Mouse (Mus musculus): ENCODE data around the gene Ccdc122. TPM values are rescaled to one million over a fixed set of nuclear protein-coding genes. Genes with fewer than 3 reads are reported as not detected.

Ccdc122 gene
- polyA plus RNA-seq, 1 experiment from 2014 or later: 1.7 TPM

DNA sequence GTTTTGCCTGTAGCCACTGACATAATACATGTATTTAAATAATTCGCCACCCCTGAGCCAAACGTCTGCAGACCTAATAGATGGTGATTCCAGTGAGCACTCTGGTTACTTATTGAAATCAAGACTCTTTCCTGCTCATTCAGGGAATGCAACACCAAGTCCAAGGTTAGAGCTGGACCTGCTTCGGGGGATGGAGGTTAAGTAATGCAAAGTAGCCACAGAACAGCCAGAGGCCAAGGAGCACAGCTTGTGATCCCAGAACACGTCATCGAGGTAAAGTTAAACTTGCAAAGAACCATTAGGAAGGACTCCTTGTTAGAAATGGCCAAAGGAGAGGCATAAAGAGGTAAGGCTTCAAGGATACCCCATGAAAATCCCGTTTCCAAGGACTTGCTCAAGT, 114.0 kb downstream of the Ccdc122 start:
- whole genome bisulfite sequencing (ENCODE audit: insufficient replicate concordance): 64% methylated on average over 6 of the region's 6 CpGs
- no peak for ATAC-seq (ENCODE audit: low read depth)

DNA sequence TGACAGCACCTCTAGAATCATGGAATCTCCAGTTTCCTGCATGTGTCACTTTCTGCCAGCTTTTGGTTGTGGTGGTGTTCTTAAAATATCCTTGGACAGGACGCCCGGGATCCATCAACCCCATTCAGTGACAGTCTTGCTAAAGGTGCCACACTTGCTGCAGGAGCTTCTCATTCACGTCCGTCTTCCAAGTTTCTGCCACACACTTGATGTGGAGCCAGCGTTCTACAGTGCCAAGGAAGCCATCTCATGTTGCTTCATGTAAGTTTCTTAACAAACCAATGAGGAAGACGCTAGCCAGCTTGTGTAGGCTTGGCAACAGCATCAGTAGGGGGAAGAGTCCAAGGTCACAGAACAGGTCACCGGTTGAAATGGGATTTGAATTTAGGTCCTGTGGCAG, 114.9 kb downstream of the Ccdc122 start:
- Histone ChIP-seq H3K4me1 (ENCODE audit: control insufficient read depth, low read depth, low read length) (no peaks in the 10 kb centered on the region), H3K27me3 (ENCODE audit: control insufficient read depth, insufficient read depth, low read depth, low read length) (peaks cover 16% of the 10 kb centered on the region), H3K9me3 (replicated peaks; ENCODE audit: control insufficient read depth, low read length) (no peaks in the 10 kb centered on the region), H3K4me3 (ENCODE audit: low read depth, low read length) (no peak overlapping the region), H3K27ac (ENCODE audit: low read length) (no peak overlapping the region), H3K36me3 (ENCODE audit: control insufficient read depth, insufficient read depth) (no peaks in the 10 kb centered on the region), H3K9ac (ENCODE audit: low read depth, low read length) (no peak overlapping the region), H3K4me2 (ENCODE audit: low read depth, low read length) (no peak overlapping the region)
- 69% methylated on average over 7 of the region's 7 CpGs for WGBS (ENCODE audit: insufficient replicate concordance)
- ATAC-seq (ENCODE audit: low read depth): no peak

More for the DNA sequence above, 114.0 kb downstream of the Ccdc122 start:
- no peaks in the 10 kb centered on the region for H3K9me3 ChIP-seq (replicated peaks; ENCODE audit: control insufficient read depth, low read length)
- H3K36me3 ChIP-seq (ENCODE audit: control insufficient read depth, insufficient read depth): no peaks in the 10 kb centered on the region
- H3K27ac ChIP-seq (ENCODE audit: low read length): no peak overlapping the region
- no peaks in the 10 kb centered on the region for H3K4me1 ChIP-seq (ENCODE audit: control insufficient read depth, low read depth, low read length)
- H3K4me2 ChIP-seq (ENCODE audit: low read depth, low read length): no peak overlapping the region
- H3K9ac ChIP-seq (ENCODE audit: low read depth, low read length): no peak overlapping the region
- H3K27me3 ChIP-seq (ENCODE audit: control insufficient read depth, insufficient read depth, low read depth, low read length): peaks cover 7% of the 10 kb centered on the region
- no peak overlapping the region for H3K4me3 ChIP-seq (ENCODE audit: low read depth, low read length)

DNA sequence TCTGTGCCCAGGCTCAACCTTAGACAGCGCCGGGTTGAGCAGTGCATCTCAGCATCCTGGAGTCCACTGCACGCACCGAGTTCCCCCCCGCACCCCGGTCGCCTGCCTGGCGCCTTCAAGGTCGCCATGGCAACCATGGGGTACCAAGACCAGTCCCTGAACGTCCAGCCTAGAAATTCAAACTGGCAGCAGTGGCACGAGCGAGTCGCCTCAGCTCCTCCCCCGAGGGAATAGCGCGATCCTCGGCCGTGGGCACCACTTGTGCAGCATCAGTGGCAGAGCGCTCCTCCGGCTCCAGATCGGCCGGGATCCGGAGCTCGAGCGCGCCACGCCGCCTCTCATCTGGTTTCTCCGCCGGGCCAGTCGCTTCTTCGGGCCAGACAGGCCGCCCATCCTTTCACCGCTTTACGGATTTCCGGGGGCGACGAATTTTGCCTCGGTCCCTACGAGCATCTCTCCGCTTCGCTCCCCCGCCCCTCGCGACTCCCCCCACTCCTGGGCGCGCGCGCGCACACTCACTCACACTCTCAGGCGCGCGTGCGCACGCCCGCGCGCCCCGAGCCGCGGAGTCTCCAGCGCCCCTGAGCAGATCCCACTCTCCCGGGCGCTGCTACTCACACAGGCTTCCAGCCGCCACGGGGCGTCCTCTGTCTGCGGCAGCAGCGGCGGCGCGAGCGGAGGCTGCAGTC, 119.8 kb downstream of the Ccdc122 start, which contains the start of gene Enox1:
Gene Enox1 (plus strand): TSS at position 542 of the 689 bp plus-strand sequence.
- Histone ChIP-seq H3K36me3 (ENCODE audit: control insufficient read depth, insufficient read depth) (no peaks in the 10 kb centered on the region), H3K27me3 (ENCODE audit: control insufficient read depth, insufficient read depth, low read depth, low read length) (peaks cover 41% of the 10 kb centered on the region), H3K4me3 (ENCODE audit: low read depth, low read length) (peak within 1 kb of the TSS; percentile 52), H3K9ac (ENCODE audit: low read depth, low read length) (no peak within 1 kb of the TSS), H3K4me2 (ENCODE audit: low read depth, low read length) (peak within 1 kb of the TSS; percentile 61), H3K27ac (ENCODE audit: low read length) (no peak within 1 kb of the TSS), H3K4me1 (ENCODE audit: control insufficient read depth, low read depth, low read length) (no peaks in the 10 kb centered on the region; the same call in 1 of the 2 replicates), H3K9me3 (replicated peaks; ENCODE audit: control insufficient read depth, low read length) (no peaks in the 10 kb centered on the region)
- WGBS (ENCODE audit: insufficient replicate concordance): 1% methylated on average over 73 of the region's 73 CpGs
- ATAC-seq (ENCODE audit: low read depth): no peak

GRCm38 (mm10) chr14:77156911-77157504, 120.4 kb downstream of the Ccdc122 start:
- H3K27me3 ChIP-seq (ENCODE audit: control insufficient read depth, insufficient read depth, low read depth, low read length): peaks cover 41% of the 10 kb centered on the region
- no peaks in the 10 kb centered on the region for H3K9me3 ChIP-seq (replicated peaks; ENCODE audit: control insufficient read depth, low read length)
- no peaks in the 10 kb centered on the region for H3K36me3 ChIP-seq (ENCODE audit: control insufficient read depth, insufficient read depth)
- no peak overlapping the region for H3K9ac ChIP-seq (ENCODE audit: low read depth, low read length)
- no peaks in the 10 kb centered on the region; the same call in 1 of the 2 replicates for H3K4me1 ChIP-seq (ENCODE audit: control insufficient read depth, low read depth, low read length)
- H3K4me3 ChIP-seq (ENCODE audit: low read depth, low read length): peak overlapping the region; percentile 52
- ATAC-seq (ENCODE audit: low read depth): no peak
- peak overlapping the region; percentile 61 for H3K4me2 ChIP-seq (ENCODE audit: low read depth, low read length)
- H3K27ac ChIP-seq (ENCODE audit: low read length): no peak overlapping the region
- WGBS (ENCODE audit: insufficient replicate concordance): under 1% methylated on average over 61 of the region's 64 CpGs

GRCm38 (mm10) chr14:77157505-77157911, 120.9 kb downstream of the Ccdc122 start:
- peak overlapping the region; percentile 61 for H3K4me2 ChIP-seq (ENCODE audit: low read depth, low read length)
- H3K4me3 ChIP-seq (ENCODE audit: low read depth, low read length): peak overlapping the region; percentile 52
- no peaks in the 10 kb centered on the region for H3K9me3 ChIP-seq (replicated peaks; ENCODE audit: control insufficient read depth, low read length)
- WGBS (ENCODE audit: insufficient replicate concordance): 2% methylated on average over 31 of the region's 31 CpGs
- H3K4me1 ChIP-seq (ENCODE audit: control insufficient read depth, low read depth, low read length): no peaks in the 10 kb centered on the region; the same call in 1 of the 2 replicates
- peaks cover 41% of the 10 kb centered on the region for H3K27me3 ChIP-seq (ENCODE audit: control insufficient read depth, insufficient read depth, low read depth, low read length)
- no peak overlapping the region for H3K9ac ChIP-seq (ENCODE audit: low read depth, low read length)
- ATAC-seq (ENCODE audit: low read depth): no peak
- no peaks in the 10 kb centered on the region for H3K36me3 ChIP-seq (ENCODE audit: control insufficient read depth, insufficient read depth)
- H3K27ac ChIP-seq (ENCODE audit: low read length): no peak overlapping the region

DNA sequence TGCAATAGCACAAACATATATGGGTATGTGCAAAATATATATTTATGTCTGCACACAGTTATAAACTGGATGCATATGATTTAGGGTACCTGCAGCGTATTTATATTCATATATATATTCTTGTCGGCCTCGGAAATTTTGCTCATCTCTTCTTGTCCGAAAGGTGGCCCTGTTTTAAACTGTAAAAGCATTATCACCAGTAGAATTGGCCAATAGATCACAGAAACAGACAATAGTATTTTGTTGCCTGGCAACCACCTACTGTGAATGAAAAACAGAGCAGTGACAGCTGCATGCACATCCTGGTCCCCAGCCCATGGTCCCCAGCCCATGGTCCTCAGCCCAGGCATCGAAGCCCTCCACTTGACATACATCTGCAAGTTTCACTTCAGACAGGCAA, 122.8 kb downstream of the Ccdc122 start:
- Histone ChIP-seq H3K27ac (ENCODE audit: low read length) (no peak overlapping the region), H3K4me1 (ENCODE audit: control insufficient read depth, low read depth, low read length) (no peaks in the 10 kb centered on the region; the same call in 1 of the 2 replicates), H3K27me3 (ENCODE audit: control insufficient read depth, insufficient read depth, low read depth, low read length) (peaks cover 41% of the 10 kb centered on the region), H3K9ac (ENCODE audit: low read depth, low read length) (no peak overlapping the region), H3K36me3 (ENCODE audit: control insufficient read depth, insufficient read depth) (no peaks in the 10 kb centered on the region), H3K4me2 (ENCODE audit: low read depth, low read length) (no peak overlapping the region), H3K9me3 (replicated peaks; ENCODE audit: control insufficient read depth, low read length) (no peaks in the 10 kb centered on the region), H3K4me3 (ENCODE audit: low read depth, low read length) (no peak overlapping the region)
- 57% methylated on average over 5 of the region's 5 CpGs for WGBS (ENCODE audit: insufficient replicate concordance)
- no peak for ATAC-seq (ENCODE audit: low read depth)

Other genes with a start within 250 kb of the Ccdc122 start
- 3.4 and 3.6 TPM in 2 replicates for gene Lacc1, start 132 bp downstream of the Ccdc122 start, polyA plus RNA-seq (2015; fragmentation: Nextera tagmentation; extraction: Ambion mirVana)
- gene Enox1, start 120.0 kb downstream of the Ccdc122 start, polyA plus RNA-seq (2015; fragmentation: Nextera tagmentation; extraction: Ambion mirVana): 0.13 and 0.25 TPM in 2 replicates